Mouse (Mus musculus) left cerebral cortex, adult 9 months (tissue): ENCODE data around the gene Rps5.
"Not testable (repeated sequence)": the region's sequence is repeated elsewhere in the genome, so short reads cannot be mapped to it uniquely, and the experiment has no call there.

Experiments
- DNase-seq, 2 experiments: peaks; one replicate each; pipeline ENCODE4 v3.0.0; 2022; ENCODE audit warnings: low spot score in 2 of 2

Rps5 gene

DNA sequence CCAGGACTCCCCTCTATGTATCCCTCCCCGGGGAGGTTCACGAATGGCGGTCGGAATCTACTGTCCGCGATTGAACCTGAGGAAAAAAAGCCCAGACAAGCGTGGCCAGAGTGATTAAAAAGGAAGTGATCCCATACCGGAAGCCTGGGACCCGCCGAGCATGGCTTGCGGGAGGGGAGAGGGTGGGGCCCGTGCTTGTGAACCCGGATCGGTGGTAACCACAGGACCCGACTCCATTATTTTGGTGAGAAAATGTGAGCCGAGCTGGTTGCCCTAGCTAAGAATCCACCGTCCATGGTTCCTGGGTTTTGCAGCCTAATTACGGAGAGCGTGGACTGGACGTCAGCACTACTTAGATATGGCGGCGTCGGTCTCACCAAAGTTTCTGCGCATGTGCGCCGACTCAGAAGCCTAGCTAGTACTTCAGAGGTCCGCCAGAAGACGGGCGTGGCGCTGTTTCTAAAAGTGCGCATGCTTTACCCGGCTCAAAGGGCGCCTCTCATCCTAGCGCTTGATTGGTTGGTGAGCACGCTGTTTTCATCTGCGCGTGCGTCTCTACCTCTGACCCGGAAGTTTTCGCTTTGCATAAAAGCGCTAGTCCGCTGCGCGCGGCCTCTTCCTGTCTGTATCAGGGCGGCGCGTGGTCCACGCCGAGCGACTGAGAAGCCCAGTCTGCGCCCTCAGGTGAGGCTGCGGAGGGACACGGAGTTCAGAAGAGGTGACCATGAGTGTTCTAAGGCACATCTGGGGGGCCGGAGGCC is at the start of gene Rps5:
Gene Rps5, plus strand, starts transcription at position 586 of the 761 bp plus-strand sequence.
- peak; percentile 97 to 99 for DNase-seq

- DNase-seq, result no peak
These were observed 47.8 kb upstream of the Rps5 start for GRCm38 (mm10) chr7:12874301-12874700.

DNA sequence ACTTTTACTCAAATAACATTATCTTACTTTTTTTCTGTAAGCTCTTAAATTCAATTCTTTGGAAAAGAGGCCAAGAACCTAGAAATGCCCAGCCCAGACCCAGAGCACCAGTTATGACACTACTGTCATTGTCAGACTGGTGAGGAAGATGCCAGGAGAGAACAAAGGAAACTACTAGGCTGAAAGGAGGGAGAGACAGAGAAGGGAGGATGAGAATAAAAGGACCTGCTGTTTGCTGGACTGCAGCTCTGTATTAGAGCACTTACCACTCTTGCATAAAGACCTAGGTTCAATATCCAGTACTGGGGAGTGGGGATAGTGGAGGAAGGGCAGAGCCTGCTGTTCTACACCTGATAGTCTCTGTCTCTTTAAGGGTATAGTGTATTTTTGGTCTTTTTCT is 42.1 kb upstream of the Rps5 start:
- DNase-seq, result no peak

- not testable (repeated sequence) for DNase-seq
These were observed 41.6 kb upstream of the Rps5 start for GRCm38 (mm10) chr7:12880497-12880896.

- peak; percentile 90 to 98 for DNase-seq
These were observed 41.0 kb upstream of the Rps5 start, which contains the start of gene Zfp128 for GRCm38 (mm10) chr7:12880911-12881660. Gene Zfp128 (plus strand): TSS chr7:12881177.

DNA sequence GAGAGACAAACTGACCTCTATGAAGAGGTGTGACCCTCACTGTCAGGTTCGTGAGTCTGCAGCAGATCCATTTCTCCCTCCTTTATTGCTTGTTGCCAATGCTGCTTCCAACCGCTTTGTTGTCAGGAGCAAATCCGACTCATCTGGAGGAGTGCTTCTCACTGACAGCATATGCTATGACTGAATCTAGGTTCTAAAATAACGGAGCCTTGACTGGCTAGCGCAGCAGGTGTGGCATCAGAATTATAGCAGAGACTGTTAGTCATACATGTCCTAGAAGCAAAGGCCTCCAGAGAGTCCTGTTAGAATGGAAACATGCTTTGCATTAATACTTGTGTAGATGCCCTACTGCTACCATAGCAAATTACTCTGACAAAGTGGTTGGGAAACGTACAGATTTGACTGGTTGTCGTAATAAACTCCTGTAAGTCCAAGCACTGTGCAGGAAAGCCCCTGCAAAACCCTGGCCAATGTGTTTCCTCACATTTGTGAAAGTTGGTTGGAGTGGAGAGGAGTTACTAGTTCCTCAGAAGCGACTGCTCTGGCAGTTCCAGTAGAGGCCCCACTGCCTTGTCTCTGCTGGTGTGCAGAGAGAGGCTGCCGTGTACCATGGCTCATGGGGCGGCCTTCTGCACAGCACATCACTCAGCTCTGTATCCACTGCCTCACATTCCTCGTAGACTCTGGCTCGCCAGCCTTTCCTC is 35.4 kb upstream of the Rps5 start:
- DNase-seq, result no peak

DNA sequence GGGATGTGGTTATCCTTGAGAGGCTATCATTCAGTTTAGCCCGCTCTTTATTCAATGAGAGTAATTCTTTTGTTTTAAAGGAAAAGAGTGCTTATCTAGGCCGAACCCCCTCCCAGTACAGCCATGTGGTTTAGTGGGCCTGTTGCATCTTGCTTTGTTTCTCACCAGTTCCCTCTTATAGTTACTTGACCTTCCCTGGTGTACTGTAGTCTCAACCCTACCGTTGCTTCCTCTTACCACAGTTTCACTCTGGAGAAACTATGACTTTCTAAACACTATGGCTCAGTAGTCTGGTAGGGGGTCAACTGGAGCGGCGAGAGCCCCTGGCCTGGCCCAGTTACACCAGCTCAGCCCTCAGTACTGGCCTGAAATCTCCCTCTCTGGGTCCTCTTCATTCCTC is 34.5 kb upstream of the Rps5 start:
- DNase-seq, result no peak

DNA sequence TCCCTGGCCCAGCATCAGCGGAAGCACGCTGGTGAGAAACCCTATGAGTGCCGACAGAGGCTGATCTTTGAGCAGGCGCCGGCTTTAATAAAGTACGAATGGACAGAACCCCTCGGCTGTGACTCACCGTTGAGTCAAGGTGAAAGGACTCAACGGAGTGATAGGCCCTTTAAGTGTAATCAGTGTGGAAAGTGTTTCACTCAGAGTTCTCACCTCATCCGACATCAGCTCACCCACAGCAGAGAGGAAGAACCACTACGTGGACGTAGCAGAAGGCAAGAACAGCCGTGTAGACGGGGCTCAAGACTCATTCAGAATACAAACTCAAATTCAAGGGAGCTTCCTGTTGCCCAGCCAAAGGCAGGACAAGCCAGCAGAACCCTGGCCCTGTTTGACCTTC is 31.2 kb upstream of the Rps5 start:
- DNase-seq, result no peak

GRCm38 (mm10) chr7:12891334-12891733 is 30.8 kb upstream of the Rps5 start:
- no peak for DNase-seq

DNA sequence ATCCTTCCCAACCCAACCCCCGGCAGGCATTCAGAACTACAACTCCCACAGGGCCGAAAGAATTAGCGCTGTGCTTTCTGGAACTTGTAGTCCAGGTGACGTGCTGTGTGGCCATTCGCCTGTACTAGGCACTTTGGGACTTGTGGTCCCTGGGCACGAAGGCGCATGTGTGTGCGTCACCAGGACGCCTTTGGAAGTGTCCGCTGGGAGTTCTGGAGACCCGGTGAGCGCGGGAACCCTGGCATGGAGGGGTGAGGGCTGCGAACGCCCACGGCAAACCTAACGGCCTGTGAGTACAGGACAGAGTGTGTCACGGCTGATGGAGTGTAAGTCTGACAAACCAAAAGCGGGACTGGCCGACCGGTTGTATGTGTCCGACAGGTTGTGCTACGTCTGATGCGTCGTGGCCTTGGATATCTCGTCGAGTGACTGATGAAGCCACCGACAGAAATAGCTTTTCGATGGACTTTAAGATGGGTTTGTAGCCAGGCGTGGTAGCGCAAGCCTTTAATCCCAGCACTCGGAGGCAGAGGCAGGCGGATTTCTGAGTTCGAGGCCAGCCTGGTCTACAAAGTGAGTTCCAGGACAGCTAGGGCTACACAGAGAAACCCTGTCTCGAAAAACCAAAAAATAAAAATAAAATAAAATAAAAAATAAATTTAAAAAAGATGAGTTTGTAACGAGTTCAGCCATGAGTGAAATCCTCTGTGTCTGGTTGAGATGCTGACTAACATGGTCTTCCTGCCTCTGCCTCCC is 24.3 kb upstream of the Rps5 start, which contains the start of gene Zscan22:
Gene Zscan22, plus strand, starts transcription at position 161 of the 756 bp plus-strand sequence.
- peak; percentile 91 to 97 for DNase-seq

- no peak for DNase-seq
These were observed 20.6 kb upstream of the Rps5 start for GRCm38 (mm10) chr7:12901517-12901916.

DNA sequence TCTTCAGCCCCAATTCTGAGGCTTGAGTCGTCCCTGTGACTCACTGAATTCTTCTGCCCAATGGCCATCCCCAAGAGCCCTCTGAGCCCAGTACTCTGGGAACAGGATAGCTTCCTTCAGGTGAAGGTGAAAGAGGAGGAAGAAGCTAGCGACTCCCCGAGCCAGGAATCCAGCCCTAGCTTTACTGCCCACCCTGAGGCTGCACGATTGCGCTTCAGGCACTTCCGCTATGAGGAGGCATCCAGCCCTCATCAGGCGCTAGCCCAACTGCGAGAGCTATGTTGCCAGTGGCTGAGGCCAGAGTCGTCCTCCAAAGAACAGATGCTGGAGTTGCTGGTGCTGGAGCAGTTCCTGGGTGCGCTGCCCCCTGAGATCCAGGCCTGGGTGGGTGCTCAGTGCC is 18.5 kb upstream of the Rps5 start:
- DNase-seq, result no peak

- DNase-seq, result no peak
These were observed 16.9 kb upstream of the Rps5 start for GRCm38 (mm10) chr7:12905146-12905545.

GRCm38 (mm10) chr7:12909498-12909962 is 12.6 kb upstream of the Rps5 start:
- peak in 1 of 2 experiments; percentile 89 for DNase-seq

DNA sequence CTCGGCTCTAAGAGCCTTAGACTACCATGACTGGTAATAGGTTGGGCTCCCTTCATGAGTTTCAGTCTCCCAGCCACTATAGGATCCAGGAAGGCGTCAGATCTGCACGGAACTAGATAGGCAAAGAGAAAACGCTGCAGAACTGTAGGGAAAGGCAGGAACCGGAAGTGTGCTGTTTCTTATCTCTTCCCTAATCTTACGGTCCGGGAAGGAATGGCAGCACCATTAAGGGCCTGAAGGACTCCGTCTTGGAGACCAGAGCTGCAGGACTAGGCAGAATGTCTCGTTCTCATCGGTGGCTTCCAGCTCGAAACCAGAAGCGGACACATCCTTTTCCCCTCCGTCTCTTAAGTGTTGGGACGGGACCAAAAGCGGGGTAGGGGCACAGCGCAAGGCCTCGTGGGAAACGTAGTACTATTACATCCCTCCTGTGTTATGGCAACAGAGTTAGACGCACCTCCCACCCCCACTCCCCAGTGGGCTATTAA is 11.9 kb upstream of the Rps5 start:
- peak in 1 of 2 experiments; percentile 66 for DNase-seq

DNA sequence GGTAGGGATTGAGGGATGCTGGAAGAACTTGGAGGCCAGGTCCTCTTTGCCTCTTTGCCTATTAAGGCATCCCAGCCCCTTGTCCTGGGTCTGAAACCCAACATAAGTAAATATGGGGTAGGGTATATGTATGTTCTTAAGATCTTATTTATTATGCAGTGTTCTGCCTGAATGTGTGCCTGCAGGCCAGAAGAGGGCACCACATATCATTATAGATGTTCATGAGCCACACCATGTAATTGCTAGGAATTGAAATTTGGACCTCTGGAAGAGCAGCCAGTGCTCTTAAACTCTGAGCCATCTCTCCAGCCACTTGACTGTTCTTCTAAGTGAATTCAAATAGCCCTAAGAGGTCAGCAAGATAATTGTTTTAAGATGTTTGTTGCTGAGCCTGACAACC is 8.5 kb upstream of the Rps5 start:
- no peak for DNase-seq

DNA sequence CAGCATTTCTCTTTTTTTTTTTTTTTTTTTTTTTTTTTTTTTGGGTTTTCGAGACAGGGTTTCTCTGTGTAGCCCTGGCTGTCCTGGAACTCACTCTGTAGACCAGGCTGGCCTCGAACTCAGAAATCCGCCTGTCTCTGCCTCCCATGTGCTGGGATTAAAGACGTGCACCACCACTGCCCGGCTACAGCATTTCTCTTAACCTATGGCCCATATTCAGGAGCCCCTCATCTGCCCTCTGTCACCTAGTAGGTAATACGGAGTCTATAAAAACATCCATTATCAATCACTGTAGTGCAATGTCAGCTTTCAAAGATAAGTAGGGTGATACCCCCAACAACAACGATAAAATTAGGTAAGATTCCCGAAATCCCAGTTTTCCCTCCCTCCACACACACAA is 1.6 kb upstream of the Rps5 start:
- DNase-seq, result not testable (repeated sequence)

DNA sequence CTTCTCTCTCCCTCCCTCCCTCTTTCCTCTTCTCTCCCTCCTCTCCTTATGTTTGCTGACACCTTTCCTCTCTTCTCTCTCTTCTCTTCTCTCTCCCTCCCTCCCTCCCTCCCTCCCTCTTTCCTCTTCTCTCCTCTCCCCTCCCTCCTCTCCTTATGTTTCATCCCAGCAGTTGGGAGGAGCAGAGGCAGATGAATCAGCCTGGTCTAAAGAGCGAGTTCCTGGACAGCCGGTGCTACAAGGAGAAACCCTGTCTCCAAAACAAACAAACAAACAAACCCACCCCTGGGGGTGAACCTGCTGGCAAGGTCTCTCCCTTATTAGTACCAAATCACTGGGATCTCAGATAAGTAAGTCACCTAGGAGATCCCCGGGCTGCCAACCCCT is 779 bp upstream of the Rps5 start:
- DNase-seq, result no peak

DNA sequence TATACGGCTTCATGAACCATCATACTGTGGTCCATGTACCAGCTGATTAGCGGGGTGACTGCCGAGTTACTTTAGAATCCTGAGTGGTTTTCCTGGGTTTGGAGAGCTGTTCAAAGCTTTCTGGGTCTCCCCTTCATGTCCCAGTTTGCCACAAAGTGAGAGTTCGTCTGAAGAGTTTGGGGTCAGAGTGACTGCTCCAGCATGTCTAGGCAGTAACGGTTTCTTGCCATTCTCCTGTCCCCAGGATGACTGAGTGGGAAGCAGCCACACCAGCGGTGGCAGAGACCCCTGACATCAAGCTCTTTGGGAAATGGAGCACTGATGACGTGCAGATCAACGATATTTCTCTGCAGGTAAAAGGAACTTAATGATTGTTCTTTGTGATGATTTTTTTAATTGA is 639 bp downstream of the Rps5 start:
- no peak for DNase-seq

DNA sequence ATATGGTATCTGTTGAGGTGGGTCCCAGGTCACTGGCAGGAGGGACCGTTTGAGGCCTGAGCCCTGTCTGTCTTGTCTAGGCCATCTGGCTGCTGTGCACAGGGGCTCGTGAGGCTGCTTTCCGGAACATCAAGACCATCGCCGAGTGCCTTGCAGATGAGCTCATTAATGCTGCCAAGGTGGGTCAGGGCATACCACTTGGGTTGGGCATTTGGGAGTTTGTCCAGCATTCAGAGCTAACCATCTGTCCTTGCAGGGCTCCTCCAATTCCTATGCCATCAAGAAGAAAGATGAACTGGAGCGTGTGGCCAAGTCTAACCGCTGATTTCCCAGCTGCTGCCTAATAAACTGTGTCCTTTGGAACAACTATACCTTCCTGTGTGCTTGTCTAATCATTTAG is 4.2 kb downstream of the Rps5 start:
- DNase-seq, result no peak

DNA sequence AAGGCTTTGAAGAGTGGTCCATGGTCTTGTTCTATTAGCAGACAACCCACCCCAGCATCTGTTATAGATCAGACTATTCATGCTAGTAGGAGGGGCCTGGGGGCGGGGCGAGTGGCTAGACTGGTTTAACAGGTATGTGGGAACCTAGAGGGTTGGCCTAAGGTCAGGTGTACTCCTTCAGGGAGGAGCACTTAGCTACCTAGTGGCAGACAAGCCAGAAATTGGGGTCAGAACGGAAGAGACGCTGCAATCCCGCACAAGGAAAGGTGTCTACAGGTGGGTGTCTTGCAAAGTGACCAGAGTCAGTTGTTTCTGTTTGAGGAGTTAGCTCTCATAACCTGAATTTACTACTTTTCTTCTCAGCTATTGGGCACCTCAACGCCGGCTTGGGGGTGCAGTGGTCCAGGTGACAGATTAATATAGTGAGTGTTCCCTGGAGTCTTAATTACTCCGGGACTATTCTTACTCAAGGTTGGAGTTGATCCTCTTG is 5.1 kb downstream of the Rps5 start, which contains the start of gene Rnf225:
Gene Rnf225, plus strand, starts transcription at position 226 of the 490 bp plus-strand sequence.
- DNase-seq, result no peak
